Mouse (Mus musculus) hematopoietic multipotent progenitor cell, adult 10-12 weeks (in vitro differentiated cells): Measurements from ENCODE around the gene Kif3b. TPM values are rescaled to one million over a fixed set of nuclear protein-coding genes. Genes with fewer than 3 reads are reported as not detected.

Experiments
- polyA plus RNA-seq: library from polyadenylated mRNA; stranded (reverse); fragments of >175 nt; gene quantifications from 2 replicates; pipeline ENCODE4 v1.2.3, GENCODE M21; 2012; ENCODE audit warnings: low replicate concordance

Kif3b gene
- 3.9 and 4.8 TPM in 2 replicates for polyA plus RNA-seq

GRCm38 (mm10) chr2:153290938-153291928 lies at the start of gene Kif3b:
Gene Kif3b (plus strand): TSS chr2:153291413.

GRCm38 (mm10) chr2:153345454-153346220 lies 54.4 kb downstream of the Kif3b start, which contains the start of gene Asxl1:
Gene Asxl1 (plus strand): TSS chr2:153345829.

Other genes with a start within 250 kb of the Kif3b start
- gene Ccm2l, start 225.5 kb upstream of the Kif3b start, polyA plus RNA-seq: 0.70 TPM in 1 of 2 replicates, not detected in the other
- gene Hck, start 182.9 kb upstream of the Kif3b start, polyA plus RNA-seq: 47.9 and 76.5 TPM in 2 replicates
- gene Tm9sf4, start 130.1 kb upstream of the Kif3b start, polyA plus RNA-seq: 5.2 and 34.9 TPM in 2 replicates
- gene Tspyl3, start 66.0 kb upstream of the Kif3b start, polyA plus RNA-seq: 10.6 and 19.3 TPM in 2 replicates
- gene Plagl2, start 50.0 kb upstream of the Kif3b start, polyA plus RNA-seq: 13.3 and 17.5 TPM in 2 replicates
- 8.9 and 9.6 TPM in 2 replicates for gene Pofut1, start 49.9 kb upstream of the Kif3b start, polyA plus RNA-seq
- gene Asxl1, start 54.4 kb downstream of the Kif3b start, polyA plus RNA-seq: 12.8 and 23.1 TPM in 2 replicates
- not detected in 2 replicates for gene 4930404H24Rik, start 201.4 kb downstream of the Kif3b start, polyA plus RNA-seq
- gene Nol4l, start 238.6 kb downstream of the Kif3b start, polyA plus RNA-seq: 1.3 and 1.7 TPM in 2 replicates